Mouse (Mus musculus) hindbrain, embryonic 14.5 days (tissue): ENCODE results near the gene Ear10. TPM values are rescaled to one million over a fixed set of nuclear protein-coding genes. Genes with fewer than 3 reads are reported as not detected.
"Not testable (repeated sequence)": the region's sequence is repeated elsewhere in the genome, so short reads cannot be mapped to it uniquely, and the experiment has no call there.

Source experiments
- ATAC-seq: fragments of 200-750 bp; cut with Nextera tagmentation; 2 replicates; pipeline ENCODE4 v1.8.0; 2017; ENCODE audit warnings: moderate number of reproducible peaks, mild to moderate bottlenecking, moderate TSS enrichment, moderate library complexity; ENCODE audit not compliant: low FRiP score
- DNase-seq: peaks from one replicate; pipeline ENCODE4 v3.0.0-alpha.2; 2015; ENCODE audit warnings: low spot score
- H3K27ac ChIP-seq: fragments of 300-500 bp; sonication (generic); 2 replicates; pipeline ENCODE4 v1.5.1; 2014; ENCODE audit warnings: mild to moderate bottlenecking, moderate library complexity
- H3K27me3 ChIP-seq: fragments of 300-500 bp; sonication (generic); 2 replicates; pipeline ENCODE4 v1.6.1; 2014; ENCODE audit warnings: mild to moderate bottlenecking, low read length, mixed read lengths; ENCODE audit not compliant: control insufficient read depth, insufficient read depth
- H3K36me3 ChIP-seq: fragments of 300-500 bp; sonication (generic); replicated peaks from 2 replicates; pipeline ENCODE4 v1.6.1; 2014; ENCODE audit not compliant: control insufficient read depth, insufficient read depth
- H3K4me1 ChIP-seq: fragments of 300-500 bp; sonication (generic); replicated peaks from 2 replicates; pipeline ENCODE4 v1.6.1; 2014; ENCODE audit warnings: antibody characterized with exemption, low read length, mixed read lengths; ENCODE audit not compliant: control insufficient read depth, insufficient read depth
- H3K4me2 ChIP-seq: fragments of 300-500 bp; sonication (generic); replicated peaks from 2 replicates; pipeline ENCODE4 v1.6.1; 2014; ENCODE audit warnings: mild to moderate bottlenecking, moderate library complexity
- H3K4me3 ChIP-seq: fragments of 300-500 bp; sonication (generic); replicated peaks from 2 replicates; pipeline ENCODE4 v1.5.1; 2014; ENCODE audit warnings: mild to moderate bottlenecking, low read length
- H3K9ac ChIP-seq: fragments of 300-500 bp; sonication (generic); 2 replicates; pipeline ENCODE4 v1.6.1; 2014
- H3K9me3 ChIP-seq: fragments of 300-500 bp; sonication (generic); 2 replicates; pipeline ENCODE4 v1.6.1; 2016; ENCODE audit warnings: low read length; ENCODE audit not compliant: control insufficient read depth
- WGBS: fragments of 180-500 bp; shearing (Covaris S2); extraction: QIAGEN DNeasy Blood & Tissue Kit; methylation state at CpG from one replicate; pipeline ENCODE4 v1.1.7; 2014; 5-methylcytosine and 5-hydroxymethylcytosine counted together
- polyA plus RNA-seq: library from polyadenylated mRNA; unstranded; fragments of >200 nt; fragmentation: Nextera tagmentation; extraction: Ambion mirVana; gene quantifications from 2 replicates; pipeline ENCODE4 v1.2.1, GENCODE M21; 2014

Ear10 gene
- polyA plus RNA-seq, result not detected in 2 replicates

DNA sequence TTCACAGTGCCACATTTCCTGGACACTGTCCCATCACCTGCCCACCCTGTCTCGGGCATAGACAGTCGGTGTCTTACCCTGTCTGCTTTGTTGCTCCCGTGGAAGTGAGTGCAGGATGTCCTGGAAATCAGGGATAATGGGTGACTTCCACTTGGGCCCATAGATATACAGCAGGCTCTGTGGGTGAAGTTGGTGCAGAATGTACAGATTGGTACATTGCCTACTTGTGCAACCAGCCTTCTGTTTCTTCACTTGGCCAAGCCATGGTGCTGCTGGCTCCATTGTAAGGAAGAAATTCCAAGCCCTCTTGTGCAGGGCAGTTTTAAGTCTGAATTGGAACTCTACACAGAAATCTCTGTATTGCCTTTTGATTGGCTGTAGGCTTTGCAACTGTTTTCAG is at the start of gene Ear10:
TSS of gene Ear10 (minus strand) at position 101 of the 400 bp plus-strand sequence.
- H3K4me2 ChIP-seq, H3K4me1 ChIP-seq, H3K9ac ChIP-seq, H3K27me3 ChIP-seq, H3K36me3 ChIP-seq, H3K27ac ChIP-seq, H3K9me3 ChIP-seq, ATAC-seq, DNase-seq, H3K4me3 ChIP-seq: not testable (repeated sequence)
- WGBS, result 100% methylated on average over 3 of the region's 3 CpGs

DNA sequence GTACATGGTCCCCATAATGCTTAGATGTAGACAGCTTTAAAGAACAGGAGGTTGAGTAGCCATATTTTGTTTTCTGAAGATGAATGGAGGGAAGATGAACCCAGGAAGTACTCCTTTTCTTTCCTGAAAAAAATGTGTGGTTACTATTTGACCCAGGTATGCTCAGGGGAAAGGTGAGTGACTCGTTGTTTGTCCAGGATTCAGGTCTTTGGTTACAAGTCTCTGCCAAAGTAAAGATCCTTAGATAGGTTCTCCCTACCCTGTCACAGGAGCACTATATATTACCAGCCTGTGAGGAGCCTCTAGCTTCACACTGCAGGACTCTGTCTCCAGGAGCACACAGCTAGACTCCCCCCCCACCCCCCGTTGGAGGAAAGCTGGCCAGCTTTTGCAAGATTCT is 33.4 kb upstream of the Ear10 start, which contains the start of gene Ang5:
TSS of gene Ang5 (plus strand) at position 301 of the 400 bp plus-strand sequence.
- not testable (repeated sequence) for DNase-seq, H3K4me1 ChIP-seq, H3K27ac ChIP-seq, H3K36me3 ChIP-seq, H3K27me3 ChIP-seq, H3K4me3 ChIP-seq, H3K9ac ChIP-seq, ATAC-seq, H3K4me2 ChIP-seq, H3K9me3 ChIP-seq
- WGBS, result no CpG with 5 or more reads among the region's 2 CpGs

DNA sequence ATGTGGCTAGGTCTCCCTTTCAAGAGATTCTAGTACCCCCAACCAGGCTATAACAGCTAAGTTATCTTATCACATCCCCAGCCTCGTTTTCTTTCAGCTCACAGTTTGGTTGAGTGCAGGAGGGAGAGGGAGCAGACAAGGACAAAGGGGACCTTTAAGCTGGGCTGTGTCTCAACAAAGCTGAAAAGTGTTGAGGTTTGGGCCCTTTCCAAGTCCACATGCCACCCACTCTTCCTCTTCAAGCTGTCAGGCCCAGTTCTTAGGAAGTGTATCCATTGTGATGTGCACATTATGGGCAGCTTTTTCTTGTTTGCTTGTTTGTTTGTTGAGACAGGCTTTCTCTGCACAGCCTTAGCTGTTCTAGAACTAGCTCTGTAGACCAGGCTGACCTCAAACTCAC is 31.7 kb upstream of the Ear10 start:
- H3K4me1 ChIP-seq, ATAC-seq, H3K36me3 ChIP-seq, H3K27ac ChIP-seq, H3K4me3 ChIP-seq, H3K4me2 ChIP-seq, DNase-seq, H3K9me3 ChIP-seq, H3K27me3 ChIP-seq, H3K9ac ChIP-seq: not testable (repeated sequence)
- WGBS, result no CpG with 5 or more reads among the region's 1 CpGs

DNA sequence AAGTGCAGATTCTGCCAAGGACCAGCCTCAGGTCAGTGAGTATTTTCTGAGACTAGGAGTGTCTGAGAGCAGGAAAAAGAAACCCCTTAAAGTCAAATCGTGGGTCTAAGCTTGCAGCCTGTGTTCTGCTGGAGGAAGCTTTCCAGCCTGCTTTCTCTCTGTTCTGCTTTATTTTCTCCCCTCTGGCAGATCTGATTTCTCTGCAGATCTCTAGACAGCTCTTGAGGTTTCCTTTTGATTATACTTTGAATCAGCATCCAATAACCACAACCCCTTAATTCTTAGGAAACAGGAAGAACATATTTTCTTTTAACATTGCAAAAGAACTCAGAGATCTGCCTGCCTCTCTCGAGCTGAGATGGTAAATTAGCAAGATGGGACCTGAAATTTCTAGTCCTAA is 30.0 kb upstream of the Ear10 start:
- ATAC-seq, H3K4me2 ChIP-seq, DNase-seq, H3K4me3 ChIP-seq, H3K9ac ChIP-seq, H3K4me1 ChIP-seq, H3K27ac ChIP-seq, H3K9me3 ChIP-seq, H3K27me3 ChIP-seq, H3K36me3 ChIP-seq: not testable (repeated sequence)
- WGBS, result 91% methylated on average over 2 of the region's 2 CpGs

DNA sequence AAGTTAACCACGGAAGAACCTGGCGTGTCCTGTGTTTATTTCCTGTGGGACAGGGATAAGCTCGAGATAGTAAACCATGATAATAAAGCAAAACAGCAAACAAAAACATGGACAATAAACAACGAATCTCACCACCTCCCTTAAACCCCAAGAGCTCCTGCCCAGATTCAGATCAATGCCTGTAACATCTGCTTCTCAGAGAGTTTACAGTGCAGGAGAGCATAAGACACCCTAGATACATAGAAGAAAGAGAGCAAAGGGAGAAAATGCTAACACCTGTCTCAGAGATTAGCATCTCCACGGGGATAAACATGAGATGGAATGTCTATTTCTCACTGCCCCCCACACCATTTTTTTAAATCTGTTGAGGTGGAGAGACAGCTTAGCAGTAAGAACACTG is 10.0 kb upstream of the Ear10 start:
- ATAC-seq, H3K9me3 ChIP-seq, H3K4me3 ChIP-seq, H3K9ac ChIP-seq, DNase-seq, H3K4me1 ChIP-seq, H3K36me3 ChIP-seq, H3K27ac ChIP-seq, H3K27me3 ChIP-seq, H3K4me2 ChIP-seq: not testable (repeated sequence)
- WGBS, result 57% methylated on average over 5 of the region's 5 CpGs

DNA sequence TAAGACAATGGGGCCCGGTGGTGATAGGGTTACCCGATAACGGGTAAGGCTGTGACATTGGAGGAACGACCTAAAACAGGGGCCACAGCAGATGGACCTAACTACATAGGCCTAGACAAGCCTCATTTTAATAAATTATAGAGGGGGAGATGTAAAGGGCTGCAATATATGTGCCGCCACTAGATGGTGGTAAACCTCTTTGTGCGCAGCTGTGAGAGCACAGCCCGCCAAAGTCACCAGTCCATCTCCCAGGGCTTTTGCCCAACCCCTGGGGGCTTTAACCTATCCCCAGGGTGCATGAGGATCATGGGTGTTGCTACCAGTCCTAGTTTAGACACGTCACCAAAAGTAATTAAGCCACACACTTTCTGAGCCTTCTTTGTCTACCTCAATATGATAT is 9.6 kb upstream of the Ear10 start:
- not testable (repeated sequence) for H3K4me2 ChIP-seq, ATAC-seq, H3K9ac ChIP-seq, H3K9me3 ChIP-seq, H3K27me3 ChIP-seq, H3K36me3 ChIP-seq, H3K27ac ChIP-seq, H3K4me1 ChIP-seq, H3K4me3 ChIP-seq
- peak; percentile 73 for DNase-seq
- WGBS, result 14% methylated on average over 8 of the region's 8 CpGs

DNA sequence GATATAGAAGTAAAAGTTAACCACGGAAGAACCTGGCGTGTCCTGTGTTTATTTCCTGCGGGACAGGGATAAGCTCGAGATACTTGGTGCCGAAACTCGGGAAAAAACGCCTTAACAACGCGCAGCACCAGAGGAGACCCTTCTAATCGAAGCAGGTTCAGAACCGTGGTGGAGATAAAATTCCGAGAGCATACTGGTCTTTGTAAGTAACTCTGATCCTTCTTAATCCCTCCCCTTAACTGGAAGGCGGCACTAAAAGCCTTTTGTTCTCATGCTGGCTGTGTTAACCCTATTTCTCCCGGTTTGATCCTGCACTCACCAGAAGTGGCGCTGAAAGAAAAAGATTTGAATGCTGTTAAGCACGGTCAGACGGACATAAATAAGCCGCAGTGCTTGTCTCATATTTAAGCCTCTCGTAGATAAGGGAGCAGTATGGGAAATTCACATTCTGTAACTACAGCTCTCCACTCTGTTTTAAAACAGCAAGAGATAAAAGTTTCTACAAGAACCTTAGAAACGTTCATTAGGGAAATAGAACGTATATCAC is 2.1 kb upstream of the Ear10 start:
- WGBS, result 4% methylated on average over 21 of the region's 21 CpGs
- H3K9me3 ChIP-seq, H3K36me3 ChIP-seq, H3K27me3 ChIP-seq, H3K4me1 ChIP-seq: not testable (repeated sequence)
- Histone ChIP-seq H3K4me3 (peak overlapping the region; percentile 46), H3K9ac (peak overlapping the region; percentile 69), H3K27ac (peak overlapping the region; percentile 82), H3K4me2 (peak overlapping the region; percentile 60)
- peak; percentile 83 for ATAC-seq
- peak; percentile 70 for DNase-seq

DNA sequence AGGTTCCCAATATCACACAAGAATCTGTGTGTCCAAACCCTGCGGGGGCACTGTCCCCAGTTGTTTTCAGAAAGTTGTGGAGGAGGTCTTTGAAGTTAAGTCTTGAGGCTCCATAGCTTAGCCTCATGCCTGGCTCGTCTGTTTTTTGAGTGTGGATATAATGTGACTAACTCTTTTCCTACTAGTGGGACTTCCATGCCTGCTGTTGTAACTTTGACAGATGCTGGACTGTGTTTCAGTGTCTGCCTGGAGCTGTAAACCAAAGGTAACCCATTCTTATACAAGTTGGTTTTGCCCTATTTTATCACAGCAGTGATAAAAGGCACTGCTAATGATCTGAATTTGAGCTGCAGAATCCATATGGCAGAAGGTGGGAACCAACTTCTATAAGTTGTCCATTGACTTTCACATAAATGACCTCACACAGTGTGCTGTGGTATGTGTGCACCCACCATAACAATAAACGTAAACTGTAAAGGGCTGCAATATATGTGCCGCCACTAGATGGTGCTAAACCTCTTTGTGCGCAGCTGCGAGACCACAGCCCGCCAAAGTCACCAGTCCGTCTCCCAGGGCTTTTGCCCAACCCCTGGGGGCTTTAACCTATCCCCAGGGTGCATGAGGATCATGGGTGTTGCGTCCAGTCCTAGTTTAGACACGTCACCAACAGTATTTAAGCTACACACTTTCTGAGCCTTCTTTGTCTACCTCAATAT is 1.5 kb upstream of the Ear10 start, which contains the start of gene Gm8113:
TSS of gene Gm8113 (plus strand) at position 703 of the 716 bp plus-strand sequence.
- peak within 1 kb of the TSS; percentile 60 for H3K4me2 ChIP-seq
- H3K4me1 ChIP-seq, H3K36me3 ChIP-seq, H3K9me3 ChIP-seq, H3K27me3 ChIP-seq: not testable (repeated sequence)
- ATAC-seq, result peak; percentile 96
- peak; percentile 94 for DNase-seq
- 11% methylated on average over 10 of the region's 10 CpGs for WGBS
- H3K4me3 ChIP-seq, result peak within 1 kb of the TSS; percentile 46
- peak within 1 kb of the TSS; percentile 69 for H3K9ac ChIP-seq
- peak within 1 kb of the TSS; percentile 82 for H3K27ac ChIP-seq

DNA sequence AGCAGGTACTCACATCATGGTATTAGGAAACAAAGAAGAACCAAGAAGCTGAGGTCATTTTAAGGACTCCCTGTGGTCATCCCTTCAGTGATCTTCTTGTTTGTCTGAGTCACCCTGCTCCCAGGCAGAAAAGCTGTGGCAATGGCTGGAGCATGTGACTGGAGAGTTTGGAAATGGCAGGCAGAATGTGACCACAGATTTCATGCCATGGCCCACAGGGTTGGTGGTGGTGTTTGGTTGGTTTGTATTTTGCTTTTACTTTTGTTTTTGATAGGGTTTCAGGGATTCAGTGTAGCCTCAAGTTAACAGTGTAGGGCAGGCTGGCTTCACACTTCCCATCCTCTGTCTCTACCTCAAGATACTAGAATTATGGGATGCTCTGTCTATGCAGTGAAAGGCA is 5.1 kb downstream of the Ear10 start:
- H3K4me3 ChIP-seq, H3K9ac ChIP-seq, DNase-seq, H3K4me1 ChIP-seq, H3K9me3 ChIP-seq, H3K36me3 ChIP-seq, ATAC-seq, H3K27ac ChIP-seq, H3K27me3 ChIP-seq, H3K4me2 ChIP-seq: not testable (repeated sequence)
